Mouse (Mus musculus) midbrain, embryonic 11.5 days (tissue): ENCODE measurements around the gene Nckap5. TPM values are rescaled to one million over a fixed set of nuclear protein-coding genes. Genes with fewer than 3 reads are reported as not detected.
"Not testable (repeated sequence)": the region's sequence is repeated elsewhere in the genome, so short reads cannot be mapped to it uniquely, and the experiment has no call there.

Source experiments
- ATAC-seq: fragments of 200-750 bp; cut with Nextera tagmentation; 2 replicates; pipeline ENCODE4 v1.8.0; 2017; ENCODE audit warnings: moderate TSS enrichment, moderate library complexity; ENCODE audit not compliant: low FRiP score
- DNase-seq: peaks from one replicate; pipeline ENCODE4 v3.0.0; 2015; ENCODE audit warnings: low spot score; ENCODE audit errors: missing footprints
- H3K27ac ChIP-seq: fragments of 300-500 bp; sonication (generic); 2 replicates; pipeline ENCODE4 v1.5.1; 2014; ENCODE audit warnings: low read depth, low read length
- H3K27me3 ChIP-seq: fragments of 300-500 bp; sonication (generic); 2 replicates; pipeline ENCODE4 v1.6.1; 2014; ENCODE audit warnings: mild to moderate bottlenecking, low read length, moderate library complexity, mixed read lengths; ENCODE audit not compliant: control insufficient read depth, insufficient read depth
- H3K36me3 ChIP-seq: fragments of 300-500 bp; sonication (generic); 2 replicates; pipeline ENCODE4 v1.6.1; 2014; ENCODE audit warnings: mild to moderate bottlenecking, low read length, moderate library complexity, mixed read lengths; ENCODE audit not compliant: control insufficient read depth, insufficient read depth
- H3K4me1 ChIP-seq: fragments of 300-500 bp; sonication (generic); 2 replicates; pipeline ENCODE4 v1.6.1; 2014; ENCODE audit warnings: low read length; ENCODE audit not compliant: control insufficient read depth, insufficient read depth
- H3K4me2 ChIP-seq: fragments of 300-500 bp; sonication (generic); 2 replicates; pipeline ENCODE4 v1.6.1; 2014; ENCODE audit warnings: mild to moderate bottlenecking, moderate library complexity
- H3K4me3 ChIP-seq: fragments of 300-500 bp; sonication (generic); 2 replicates; pipeline ENCODE4 v1.5.1; 2014; ENCODE audit warnings: low read depth, low read length
- H3K9ac ChIP-seq: fragments of 300-500 bp; sonication (generic); 2 replicates; pipeline ENCODE4 v1.6.1; 2014; ENCODE audit warnings: low read length
- H3K9me3 ChIP-seq: fragments of 300-500 bp; sonication (generic); 2 replicates; pipeline ENCODE4 v1.6.1; 2016; ENCODE audit warnings: low read length; ENCODE audit not compliant: control insufficient read depth
- WGBS: fragments of 180-500 bp; shearing (Covaris S2); extraction: QIAGEN DNeasy Blood & Tissue Kit; methylation state at CpG from one replicate; pipeline ENCODE4 v1.1.7; 2014; 5-methylcytosine and 5-hydroxymethylcytosine counted together
- polyA plus RNA-seq: library from polyadenylated mRNA; unstranded; fragments of >200 nt; fragmentation: Nextera tagmentation; extraction: Ambion mirVana; gene quantifications from 2 replicates; pipeline ENCODE4 v1.2.1, GENCODE M21; 2014

The Nckap5 gene
- polyA plus RNA-seq, 1 experiment from 2014 or later: 20.4 TPM

GRCm38 (mm10) chr1:126799379-126799798 is 31.2 kb downstream of the Nckap5 start:
- H3K36me3 ChIP-seq: no peaks in the 10 kb centered on the region
- 90% methylated on average over 11 of the region's 11 CpGs for WGBS
- DNase-seq (no peak), ATAC-seq (no peak)
- H3K27me3 ChIP-seq: no peaks in the 10 kb centered on the region
- no peaks in the 10 kb centered on the region for H3K4me1 ChIP-seq
- H3K9ac ChIP-seq: no peak overlapping the region
- H3K27ac ChIP-seq: no peak overlapping the region
- no peak overlapping the region for H3K4me3 ChIP-seq
- H3K9me3 ChIP-seq: no peaks in the 10 kb centered on the region
- H3K4me2 ChIP-seq: no peak overlapping the region

- H3K9ac ChIP-seq, H3K4me3 ChIP-seq, H3K36me3 ChIP-seq, H3K9me3 ChIP-seq, H3K27ac ChIP-seq, DNase-seq, H3K4me2 ChIP-seq, H3K4me1 ChIP-seq, H3K27me3 ChIP-seq: not testable (repeated sequence)
- no CpG with 5 or more reads among the region's 2 CpGs for WGBS
- peak; percentile 81 for ATAC-seq
These were observed 50.2 kb downstream of the Nckap5 start for GRCm38 (mm10) chr1:126780354-126780941.

GRCm38 (mm10) chr1:126773947-126774346 is 56.7 kb downstream of the Nckap5 start:
- H3K4me1 ChIP-seq, H3K27ac ChIP-seq, DNase-seq, H3K36me3 ChIP-seq, H3K4me3 ChIP-seq, H3K27me3 ChIP-seq, H3K9ac ChIP-seq, H3K9me3 ChIP-seq, ATAC-seq, H3K4me2 ChIP-seq: not testable (repeated sequence)
- no CpG with 5 or more reads among the region's 6 CpGs for WGBS

- no peak for ATAC-seq
- WGBS: 19% methylated on average over 1 of the region's 1 CpGs
- Histone ChIP-seq H3K9ac (no peak overlapping the region), H3K4me1 (peaks cover 19% of the 10 kb centered on the region), H3K4me2 (no peak overlapping the region), H3K36me3 (no peaks in the 10 kb centered on the region), H3K27ac (no peak overlapping the region), H3K4me3 (no peak overlapping the region), H3K9me3 (no peaks in the 10 kb centered on the region), H3K27me3 (no peaks in the 10 kb centered on the region)
- no peak for DNase-seq
These were observed 63.6 kb downstream of the Nckap5 start for GRCm38 (mm10) chr1:126766971-126767370.

- H3K9me3 ChIP-seq: no peaks in the 10 kb centered on the region
- peak; percentile 92 for ATAC-seq
- no peaks in the 10 kb centered on the region for H3K27me3 ChIP-seq
- no peak overlapping the region for H3K4me3 ChIP-seq
- H3K4me1 ChIP-seq: peaks cover 19% of the 10 kb centered on the region
- no peaks in the 10 kb centered on the region for H3K36me3 ChIP-seq
- peak; percentile 90 for DNase-seq
- H3K27ac ChIP-seq: peak overlapping the region; percentile 17; the same call in 1 of the 2 replicates
- no peak overlapping the region for H3K9ac ChIP-seq
- H3K4me2 ChIP-seq: no peak overlapping the region
- WGBS: 22% methylated on average over 6 of the region's 6 CpGs
These were observed 65.0 kb downstream of the Nckap5 start for GRCm38 (mm10) chr1:126765506-126766170.

GRCm38 (mm10) chr1:126764201-126764600 is 66.4 kb downstream of the Nckap5 start:
- no peak for ATAC-seq
- Histone ChIP-seq H3K4me1 (peaks cover 19% of the 10 kb centered on the region), H3K9ac (no peak overlapping the region), H3K4me3 (no peak overlapping the region), H3K27ac (no peak overlapping the region), H3K27me3 (no peaks in the 10 kb centered on the region), H3K36me3 (no peaks in the 10 kb centered on the region), H3K9me3 (no peaks in the 10 kb centered on the region), H3K4me2 (no peak overlapping the region)
- 61% methylated on average over 3 of the region's 3 CpGs for WGBS
- no peak for DNase-seq

- no peaks in the 10 kb centered on the region for H3K36me3 ChIP-seq
- ATAC-seq: no peak
- H3K4me2 ChIP-seq: no peak overlapping the region
- DNase-seq: no peak
- H3K9me3 ChIP-seq: no peaks in the 10 kb centered on the region
- no peak overlapping the region for H3K9ac ChIP-seq
- H3K4me1 ChIP-seq: peaks cover 19% of the 10 kb centered on the region
- H3K27ac ChIP-seq: no peak overlapping the region
- no peaks in the 10 kb centered on the region for H3K27me3 ChIP-seq
- 81% methylated on average over 2 of the region's 2 CpGs for WGBS
- H3K4me3 ChIP-seq: no peak overlapping the region
These were observed 67.4 kb downstream of the Nckap5 start for GRCm38 (mm10) chr1:126763192-126763591.

GRCm38 (mm10) chr1:126760386-126760785 is 70.2 kb downstream of the Nckap5 start:
- H3K9ac ChIP-seq: no peak overlapping the region

GRCm38 (mm10) chr1:126755682-126756081 is 74.9 kb downstream of the Nckap5 start:
- DNase-seq (no peak), ATAC-seq (no peak)
- H3K4me2 ChIP-seq: no peak overlapping the region
- peaks cover 9% of the 10 kb centered on the region; the same call in 1 of the 2 replicates for H3K4me1 ChIP-seq
- H3K27ac ChIP-seq: no peak overlapping the region
- no peak overlapping the region for H3K4me3 ChIP-seq
- WGBS: 84% methylated on average over 5 of the region's 5 CpGs
- H3K9me3 ChIP-seq: no peaks in the 10 kb centered on the region
- H3K27me3 ChIP-seq: no peaks in the 10 kb centered on the region
- H3K9ac ChIP-seq: no peak overlapping the region
- no peaks in the 10 kb centered on the region for H3K36me3 ChIP-seq

More at GRCm38 (mm10) chr1:126760386-126760785, 70.2 kb downstream of the Nckap5 start:
- 34% methylated on average over 2 of the region's 2 CpGs for WGBS
- Histone ChIP-seq H3K27ac (no peak overlapping the region), H3K4me1 (peaks cover 7% of the 10 kb centered on the region), H3K27me3 (no peaks in the 10 kb centered on the region), H3K9me3 (no peaks in the 10 kb centered on the region), H3K4me2 (no peak overlapping the region), H3K4me3 (no peak overlapping the region), H3K36me3 (no peaks in the 10 kb centered on the region)
- DNase-seq (no peak), ATAC-seq (no peak)
